Mouse (Mus musculus) CH12F3 (cell line): ENCODE measurements around the gene Selenoi.
"Not testable (repeated sequence)": the region's sequence is repeated elsewhere in the genome, so short reads cannot be mapped to it uniquely, and the experiment has no call there.

ENCODE experiments used
- in situ Hi-C: fragments of 300-500 bp; cut with MboI; formaldehyde crosslinking; loops from 2 replicates; pipeline ENCODE4 v1.14.3; 2020; ENCODE audit warnings: low sequenced_read_pairs

Selenoi gene

GRCm38 (mm10) chr5:30232271-30232971 lies at the start of gene Selenoi:
Selenoi (plus strand) TSS chr5:30232581.
- in situ Hi-C loops = no loop called here

- in situ Hi-C loops = no loop called here
Measured at GRCm38 (mm10) chr5:30187687-30188485, 44.5 kb upstream of the Selenoi start.

GRCm38 (mm10) chr5:30192452-30192851 lies 39.9 kb upstream of the Selenoi start:
- in situ Hi-C loops = no loop called here

- in situ Hi-C loops = no loop called here
Measured at GRCm38 (mm10) chr5:30195340-30195739, 37.0 kb upstream of the Selenoi start.

- in situ Hi-C loops = no loop called here
Measured at GRCm38 (mm10) chr5:30198257-30198656, 34.1 kb upstream of the Selenoi start.

- in situ Hi-C loops = no loop called here
Measured at GRCm38 (mm10) chr5:30201521-30201920, 30.9 kb upstream of the Selenoi start.

- in situ Hi-C loops = no loop called here
Measured at GRCm38 (mm10) chr5:30202221-30202620, 30.2 kb upstream of the Selenoi start.

- in situ Hi-C loops = no loop called here
Measured at GRCm38 (mm10) chr5:30203216-30203885, 29.0 kb upstream of the Selenoi start.

- in situ Hi-C loops = no loop called here
Measured at GRCm38 (mm10) chr5:30204441-30204840, 27.9 kb upstream of the Selenoi start.

- in situ Hi-C loops = no loop called here
Measured at GRCm38 (mm10) chr5:30205034-30205433, 27.3 kb upstream of the Selenoi start.

- in situ Hi-C loops = no loop called here
Measured at GRCm38 (mm10) chr5:30205493-30205892, 26.9 kb upstream of the Selenoi start, which contains the start of gene Adgrf3. Adgrf3 (minus strand) TSS chr5:30205722.

GRCm38 (mm10) chr5:30207276-30207675 lies 25.1 kb upstream of the Selenoi start:
- in situ Hi-C loops = no loop called here

GRCm38 (mm10) chr5:30210758-30211157 lies 21.6 kb upstream of the Selenoi start:
- in situ Hi-C loops = not testable (repeated sequence)

GRCm38 (mm10) chr5:30214889-30215288 lies 17.5 kb upstream of the Selenoi start:
- in situ Hi-C loops = no loop called here

- in situ Hi-C loops = no loop called here
Measured at GRCm38 (mm10) chr5:30215970-30216369, 16.4 kb upstream of the Selenoi start.

- in situ Hi-C loops = no loop called here
Measured at GRCm38 (mm10) chr5:30219715-30220114, 12.7 kb upstream of the Selenoi start.

GRCm38 (mm10) chr5:30220666-30221065 lies 11.7 kb upstream of the Selenoi start:
- in situ Hi-C loops = no loop called here

GRCm38 (mm10) chr5:30222681-30223080 lies 9.7 kb upstream of the Selenoi start:
- in situ Hi-C loops = no loop called here

GRCm38 (mm10) chr5:30230901-30231300 lies 1.5 kb upstream of the Selenoi start:
- in situ Hi-C loops = no loop called here

GRCm38 (mm10) chr5:30231891-30232270 lies 500 bp upstream of the Selenoi start:
- in situ Hi-C loops = no loop called here

- in situ Hi-C loops = no loop called here
Measured at GRCm38 (mm10) chr5:30233042-30233441, 661 bp downstream of the Selenoi start.

GRCm38 (mm10) chr5:30233979-30234378 lies 1.6 kb downstream of the Selenoi start:
- in situ Hi-C loops = no loop called here
